Mouse (Mus musculus): ENCODE results near the gene Rbpjl.

Gene Rbpjl

GRCm38 (mm10) chr2:164443460-164444000 is 40.6 kb downstream of the Rbpjl start, which contains the start of gene Sdc4:
Gene Sdc4, minus strand, starts transcription at chr2:164443887.
- in situ Hi-C loops (cut with MboI, MseI) = no loop called here

GRCm38 (mm10) chr2:164444701-164445100 is 41.8 kb downstream of the Rbpjl start:
- in situ Hi-C loops (cut with MboI, MseI) = no loop called here

- in situ Hi-C loops (cut with MboI, MseI) = no loop called here
These were observed 42.6 kb downstream of the Rbpjl start for GRCm38 (mm10) chr2:164445399-164446085.

GRCm38 (mm10) chr2:164446086-164446469 is 43.1 kb downstream of the Rbpjl start:
- in situ Hi-C loops (cut with MboI, MseI) = no loop called here

- in situ Hi-C loops (cut with MboI, MseI) = no loop called here
These were observed 45.2 kb downstream of the Rbpjl start for GRCm38 (mm10) chr2:164448140-164448539.

- in situ Hi-C loops (cut with MboI, MseI) = no loop called here
These were observed 46.0 kb downstream of the Rbpjl start for GRCm38 (mm10) chr2:164448921-164449320.

- in situ Hi-C loops (cut with MboI, MseI) = no loop called here
These were observed 46.6 kb downstream of the Rbpjl start for GRCm38 (mm10) chr2:164449341-164450042.

GRCm38 (mm10) chr2:164452000-164452676 is 49.2 kb downstream of the Rbpjl start:
- in situ Hi-C loops (cut with MboI, MseI) = no loop called here

GRCm38 (mm10) chr2:164453047-164453757 is 50.3 kb downstream of the Rbpjl start:
- in situ Hi-C loops (cut with MboI, MseI) = no loop called here

- in situ Hi-C loops (cut with MboI, MseI) = no loop called here
These were observed 51.1 kb downstream of the Rbpjl start for GRCm38 (mm10) chr2:164453887-164454500.

- in situ Hi-C loops (cut with MboI, MseI) = loop anchor here (5.0 kb wide), 1 partner anchor 77 kb away; no protein-coding TSS in a partner anchor
These were observed 51.9 kb downstream of the Rbpjl start for GRCm38 (mm10) chr2:164454846-164455245.

- in situ Hi-C loops (cut with MboI, MseI) = loop anchor here (5.0 kb wide), 1 partner anchor 77 kb away; no protein-coding TSS in a partner anchor
These were observed 52.7 kb downstream of the Rbpjl start for GRCm38 (mm10) chr2:164455421-164456190.

GRCm38 (mm10) chr2:164456413-164456812 is 53.5 kb downstream of the Rbpjl start:
- in situ Hi-C loops (cut with MboI, MseI) = loop anchor here (5.0 kb wide), 1 partner anchor 76 kb away; no protein-coding TSS in a partner anchor

- in situ Hi-C loops (cut with MboI, MseI) = loop anchor here (5.0 kb wide), 1 partner anchor 75 kb away; no protein-coding TSS in a partner anchor
These were observed 53.9 kb downstream of the Rbpjl start, which contains the start of gene Sys1 for GRCm38 (mm10) chr2:164456864-164457300. Gene Sys1, plus strand, starts transcription at chr2:164456964.

- in situ Hi-C loops (cut with MboI, MseI) = loop anchor here (5.0 kb wide), 1 partner anchor 74 kb away; no protein-coding TSS in a partner anchor
These were observed 55.0 kb downstream of the Rbpjl start for GRCm38 (mm10) chr2:164457942-164458341.

GRCm38 (mm10) chr2:164458535-164458934 is 55.6 kb downstream of the Rbpjl start:
- in situ Hi-C loops (cut with MboI, MseI) = loop anchor here (5.0 kb wide), 1 partner anchor 74 kb away; no protein-coding TSS in a partner anchor

GRCm38 (mm10) chr2:164460745-164461551 is 58.0 kb downstream of the Rbpjl start, which contains the start of gene Gm20458:
Gene Gm20458, plus strand, starts transcription at chr2:164460967.
- in situ Hi-C loops (cut with MboI, MseI) = no loop called here

All from T-helper 2 cell (primary cell).